Mouse (Mus musculus): ENCODE results near the gene Kmt2e.

- no peak for TF ChIP-seq ZNF384 (IDR thresholded peaks at IDR 0.05; ENCODE audit: low read depth, low read length)
- TF ChIP-seq MAFK (IDR thresholded peaks at IDR 0.05; ENCODE audit: insufficient read depth, low read depth, low read length) = no peak
- no peak for TF ChIP-seq HCFC1 (IDR thresholded peaks at IDR 0.05; ENCODE audit: borderline replicate concordance, insufficient read depth, low read length)
Observed at GRCm38 (mm10) chr5:23417716-23418115, 16.5 kb upstream of the Kmt2e start.

Data from ES-E14 (cell line).